Mouse (Mus musculus) liver, embryonic 14 days (tissue): ENCODE results near the gene Rab30. TPM values are rescaled to one million over a fixed set of nuclear protein-coding genes. Genes with fewer than 3 reads are reported as not detected.

ENCODE experiments used
- polyA plus RNA-seq: library from polyadenylated mRNA; depleted of rRNA; stranded (reverse); fragments of >200 nt; gene quantifications from 2 replicates; pipeline ENCODE4 v1.2.3, GENCODE M21; 2012; rRNA removed

The Rab30 gene
- 1.5 and 2.2 TPM in 2 replicates for polyA plus RNA-seq

DNA sequence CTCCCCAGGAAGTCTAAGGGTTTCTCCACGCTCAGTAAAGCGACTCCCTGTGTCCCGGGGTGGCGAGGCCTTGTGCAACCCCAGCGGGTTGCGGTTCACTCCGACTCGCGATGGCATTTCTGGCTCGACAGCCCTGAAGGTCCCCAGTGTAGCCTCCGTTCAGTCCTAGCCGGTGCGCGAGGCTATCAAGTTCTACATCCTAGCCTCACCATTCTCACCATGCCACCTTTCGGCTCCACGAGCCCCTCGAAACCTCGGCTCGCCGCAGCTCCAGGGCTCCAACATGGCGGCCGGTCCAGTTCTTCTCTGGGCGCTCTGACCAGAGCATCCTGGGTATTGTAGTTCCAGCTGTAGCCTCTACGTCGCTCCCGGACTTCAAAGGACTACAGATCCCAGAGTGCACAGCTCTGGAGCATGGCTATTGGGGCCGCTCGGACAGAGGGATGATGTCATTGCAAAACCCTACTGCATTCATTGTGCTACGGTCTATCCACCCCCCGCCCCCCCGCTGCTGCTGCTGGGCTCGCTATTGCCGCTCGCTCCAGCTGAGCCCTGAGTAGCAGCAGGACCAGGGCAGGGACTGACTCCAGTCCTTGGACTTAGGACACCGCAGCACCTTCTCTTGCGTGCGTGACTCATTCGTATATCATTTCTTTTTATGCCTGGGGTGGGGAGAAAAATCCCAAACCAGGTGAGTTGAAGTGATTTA, at the start of gene Rab30:
Gene Rab30 (plus strand): TSS at position 452 of the 709 bp plus-strand sequence.

DNA sequence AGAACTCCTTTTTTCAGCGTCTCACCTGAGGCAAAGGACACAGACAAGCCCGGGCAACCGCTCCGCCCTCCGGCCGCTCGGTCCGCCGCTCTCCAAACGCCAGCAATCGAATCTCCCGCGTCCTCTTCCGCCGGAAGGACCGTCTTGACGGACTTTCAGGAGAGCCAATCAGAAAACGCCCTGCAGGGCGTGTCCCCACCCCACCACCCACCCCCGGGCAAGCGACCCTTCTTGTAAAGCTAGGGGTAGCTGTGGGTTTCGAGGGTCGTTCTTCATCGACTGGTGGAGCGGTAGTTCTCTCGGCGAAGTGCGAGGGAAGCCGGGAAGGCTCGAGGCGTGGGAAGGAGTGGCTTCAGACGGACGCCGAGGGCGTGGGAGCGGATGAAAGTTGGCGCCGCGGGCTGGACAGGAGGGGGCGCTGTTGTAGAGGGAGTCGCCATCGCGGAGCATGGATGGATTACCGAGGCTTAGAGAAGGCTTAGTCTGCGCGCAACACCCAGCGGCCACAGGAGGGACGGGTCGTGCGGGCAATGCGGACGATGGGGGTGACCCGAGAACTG, 132.8 kb downstream of the Rab30 start, which contains the start of the genes Ddias and Prcp:
Gene Ddias (minus strand): TSS at position 132 of the 560 bp plus-strand sequence.
Gene Prcp (plus strand): TSS at position 355 of the 560 bp plus-strand sequence.

Other genes starting within 250 kb of the Rab30 start
- gene Ccdc90b, start 180.5 kb upstream of the Rab30 start, polyA plus RNA-seq: 9.6 and 9.9 TPM in 2 replicates
- 0.15 and 0.19 TPM in 2 replicates for gene Ankrd42, start 104.5 kb upstream of the Rab30 start, polyA plus RNA-seq
- gene Pcf11, start 71.7 kb upstream of the Rab30 start, polyA plus RNA-seq: 14.2 and 15.7 TPM in 2 replicates
- gene Ddias, start 132.6 kb downstream of the Rab30 start, polyA plus RNA-seq: 4.3 and 5.0 TPM in 2 replicates
- 13.1 and 16.4 TPM in 2 replicates for gene Prcp, start 132.9 kb downstream of the Rab30 start, polyA plus RNA-seq